Mouse (Mus musculus) midbrain, embryonic 14.5 days (tissue): ENCODE data around the gene Cd209d. TPM values are rescaled to one million over a fixed set of nuclear protein-coding genes. Genes with fewer than 3 reads are reported as not detected.
"Not testable (repeated sequence)": the region's sequence is repeated elsewhere in the genome, so short reads cannot be mapped to it uniquely, and the experiment has no call there.

ENCODE experiments used
- ATAC-seq: fragments of 200-750 bp; cut with Nextera tagmentation; 2 replicates; pipeline ENCODE4 v1.8.0; 2017; ENCODE audit warnings: moderate number of reproducible peaks, moderate library complexity; ENCODE audit not compliant: low FRiP score, low TSS enrichment
- DNase-seq: peaks from one replicate; pipeline ENCODE4 v3.0.0-alpha.2; 2015
- H3K27ac ChIP-seq: fragments of 300-500 bp; sonication (generic); replicated peaks from 2 replicates; pipeline ENCODE4 v1.5.1; 2014; ENCODE audit warnings: mild to moderate bottlenecking, low read depth, low read length, moderate library complexity
- H3K27me3 ChIP-seq: fragments of 300-500 bp; sonication (generic); 2 replicates; pipeline ENCODE4 v1.6.1; 2014; ENCODE audit warnings: low read length, control low read depth, mixed read lengths; ENCODE audit not compliant: control insufficient read depth, insufficient read depth
- H3K36me3 ChIP-seq: fragments of 300-500 bp; sonication (generic); 2 replicates; pipeline ENCODE4 v1.6.1; 2014; ENCODE audit warnings: low read length, control low read depth; ENCODE audit not compliant: control insufficient read depth, insufficient read depth
- H3K4me1 ChIP-seq: fragments of 300-500 bp; sonication (generic); 2 replicates; pipeline ENCODE4 v1.6.1; 2014; ENCODE audit warnings: mild to moderate bottlenecking, antibody characterized with exemption, low read length, control low read depth; ENCODE audit not compliant: control insufficient read depth, insufficient read depth
- H3K4me2 ChIP-seq: fragments of 300-500 bp; sonication (generic); 2 replicates; pipeline ENCODE4 v1.6.1; 2014; ENCODE audit warnings: mild to moderate bottlenecking, low read length, moderate library complexity
- H3K4me3 ChIP-seq: fragments of 300-500 bp; sonication (generic); replicated peaks from 2 replicates; pipeline ENCODE4 v1.5.1; 2014; ENCODE audit warnings: low read depth, low read length
- H3K9ac ChIP-seq: fragments of 300-500 bp; sonication (generic); replicated peaks from 2 replicates; pipeline ENCODE4 v1.6.1; 2014; ENCODE audit warnings: mild to moderate bottlenecking, low read length, moderate library complexity
- H3K9me3 ChIP-seq: fragments of 300-500 bp; sonication (generic); 2 replicates; pipeline ENCODE4 v1.6.1; 2016; ENCODE audit warnings: low read length, control low read depth, mixed read lengths; ENCODE audit not compliant: control insufficient read depth
- WGBS: fragments of 180-500 bp; shearing (Covaris S2); extraction: QIAGEN DNeasy Blood & Tissue Kit; methylation state at CpG from one replicate; pipeline ENCODE4 v1.1.7; 2014; 5-methylcytosine and 5-hydroxymethylcytosine counted together
- polyA plus RNA-seq: library from polyadenylated mRNA; unstranded; fragments of >200 nt; fragmentation: Nextera tagmentation; extraction: Ambion mirVana; gene quantifications from 2 replicates; pipeline ENCODE4 v1.2.1, GENCODE M21; 2014

The Cd209d gene
- not detected in 2 replicates for polyA plus RNA-seq

DNA sequence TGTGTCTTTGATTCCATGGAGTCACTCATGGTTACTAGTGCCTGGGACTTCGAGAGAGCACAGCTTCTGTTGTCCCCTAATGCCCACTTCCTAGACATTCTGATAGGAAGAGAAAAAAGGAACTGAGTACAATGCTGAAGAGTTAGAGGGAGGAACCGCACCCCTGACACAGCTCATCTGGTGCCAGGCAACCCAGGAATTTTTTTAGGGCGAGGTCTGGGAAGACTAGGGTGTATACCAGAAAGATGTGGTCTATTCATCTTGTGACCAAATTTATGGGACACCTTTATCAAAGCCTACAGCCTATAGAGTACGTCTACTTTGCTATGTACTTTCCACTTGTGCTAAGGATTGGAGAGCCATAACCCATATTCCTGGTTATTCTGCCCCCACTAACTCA, at the start of gene Cd209d:
Cd209d (minus strand) TSS at position 101 of the 400 bp plus-strand sequence.
- WGBS: 72% methylated on average over 4 of the region's 4 CpGs

DNA sequence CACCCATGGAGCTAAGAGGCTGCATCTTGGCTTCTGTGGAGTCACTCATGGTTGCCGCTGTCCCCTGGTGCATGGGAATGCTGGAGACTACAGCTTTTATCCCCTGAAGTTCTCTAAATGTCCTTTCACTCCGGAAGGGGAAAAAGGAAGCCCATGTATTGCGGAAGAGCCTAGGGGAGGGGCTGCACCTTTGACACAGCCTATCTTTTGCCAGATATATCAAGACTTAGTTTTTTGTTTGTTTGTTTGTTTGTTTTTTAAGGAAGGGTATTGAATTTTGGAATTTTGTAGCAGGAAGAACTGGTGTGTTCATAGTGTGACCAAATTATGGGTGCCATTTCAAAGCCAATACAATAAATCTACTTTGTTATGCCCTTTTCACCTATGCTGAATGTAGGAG, 48.4 kb upstream of the Cd209d start, which contains the start of gene Cd209b:
Cd209b (minus strand) TSS at position 101 of the 400 bp plus-strand sequence.
- DNase-seq (no peak), ATAC-seq (no peak)
- Histone ChIP-seq H3K4me1 (no peaks in the 10 kb centered on the region), H3K9ac (no peak within 1 kb of the TSS), H3K4me3 (no peak within 1 kb of the TSS), H3K9me3 (peaks cover 36% of the 10 kb centered on the region), H3K36me3 (no peaks in the 10 kb centered on the region), H3K27ac (no peak within 1 kb of the TSS), H3K4me2 (no peak within 1 kb of the TSS), H3K27me3 (no peaks in the 10 kb centered on the region)
- WGBS: 87% methylated on average over 3 of the region's 3 CpGs

More for the DNA sequence above, at the start of gene Cd209d:
- no peaks in the 10 kb centered on the region for H3K36me3 ChIP-seq
- no peak within 1 kb of the TSS for H3K27ac ChIP-seq
- no peak within 1 kb of the TSS for H3K9ac ChIP-seq
- H3K4me1 ChIP-seq: no peaks in the 10 kb centered on the region
- H3K4me3 ChIP-seq: no peak within 1 kb of the TSS
- ATAC-seq: no peak
- DNase-seq: no peak
- peaks cover 3% of the 10 kb centered on the region; the same call in 1 of the 2 replicates for H3K9me3 ChIP-seq
- H3K4me2 ChIP-seq: no peak within 1 kb of the TSS
- H3K27me3 ChIP-seq: no peaks in the 10 kb centered on the region

DNA sequence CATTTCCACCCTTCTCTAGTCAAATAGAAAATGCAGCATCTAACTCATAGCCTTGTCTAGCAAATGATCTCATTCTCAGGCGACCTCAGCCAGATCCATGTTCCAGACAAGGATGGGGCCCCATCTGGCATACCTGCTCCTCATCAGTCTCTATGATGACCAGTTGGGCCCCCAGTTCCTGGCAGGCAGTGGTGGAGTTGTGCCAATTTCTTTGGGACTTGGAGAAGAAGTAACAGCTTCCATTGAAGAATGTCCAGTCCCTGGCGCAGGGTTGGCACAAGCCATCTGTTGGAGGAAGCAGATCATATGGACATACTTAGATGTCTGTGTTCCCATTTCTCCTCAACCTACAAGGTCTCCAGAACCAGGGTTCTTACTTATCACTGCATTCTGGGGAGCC, 2.2 kb downstream of the Cd209d start:
- no peaks in the 10 kb centered on the region for H3K27me3 ChIP-seq
- no peak for ATAC-seq

GRCm38 (mm10) chr8:3862736-3863135, 15.6 kb downstream of the Cd209d start:
- not testable (repeated sequence) for H3K4me1 ChIP-seq, H3K9ac ChIP-seq, H3K4me2 ChIP-seq, H3K4me3 ChIP-seq, H3K27me3 ChIP-seq, H3K36me3 ChIP-seq, ATAC-seq, DNase-seq, H3K27ac ChIP-seq
- peaks cover 10% of the 10 kb centered on the region for H3K9me3 ChIP-seq

More for the DNA sequence above, 2.2 kb downstream of the Cd209d start:
- H3K4me1 ChIP-seq: no peaks in the 10 kb centered on the region
- H3K27ac ChIP-seq: no peak overlapping the region
- 87% methylated on average over 2 of the region's 2 CpGs for WGBS
- no peak overlapping the region for H3K4me3 ChIP-seq
- peaks cover 3% of the 10 kb centered on the region; the same call in 1 of the 2 replicates for H3K9me3 ChIP-seq
- no peak overlapping the region for H3K9ac ChIP-seq
- H3K36me3 ChIP-seq: no peaks in the 10 kb centered on the region
- H3K4me2 ChIP-seq: no peak overlapping the region
- DNase-seq: no peak

GRCm38 (mm10) chr8:3854209-3854608, 24.1 kb downstream of the Cd209d start, which contains the start of gene Cd209e:
TSS of gene Cd209e (minus strand) at chr8:3854309.
- H3K9me3 ChIP-seq: peaks cover 19% of the 10 kb centered on the region; the same call in 1 of the 2 replicates
- H3K4me1 ChIP-seq: no peaks in the 10 kb centered on the region
- no peaks in the 10 kb centered on the region for H3K36me3 ChIP-seq
- no peaks in the 10 kb centered on the region for H3K27me3 ChIP-seq
- ATAC-seq (no peak), DNase-seq (no peak)
- 68% methylated on average over 2 of the region's 2 CpGs for WGBS
- no peak within 1 kb of the TSS for H3K4me3 ChIP-seq
- no peak within 1 kb of the TSS for H3K4me2 ChIP-seq
- no peak within 1 kb of the TSS for H3K27ac ChIP-seq
- no peak within 1 kb of the TSS for H3K9ac ChIP-seq

Other genes with a start within 250 kb of the Cd209d start
- gene Stxbp2, start 247.6 kb downstream of the Cd209d start, polyA plus RNA-seq: 21.3 and 26.6 TPM in 2 replicates
- 0.70 TPM in 1 of 2 replicates, not detected in the other for gene Retn, start 222.8 kb downstream of the Cd209d start, polyA plus RNA-seq
- 0.14 TPM in 1 of 2 replicates, not detected in the other for gene Mcemp1, start 212.8 kb downstream of the Cd209d start, polyA plus RNA-seq
- gene Fcor, start 206.2 kb downstream of the Cd209d start, polyA plus RNA-seq: 16.4 and 28.1 TPM in 2 replicates
- 48.0 and 56.9 TPM in 2 replicates for gene Trappc5, start 202.3 kb downstream of the Cd209d start, polyA plus RNA-seq
- 0.32 and 0.38 TPM in 2 replicates for gene Fcer2a, start 184.4 kb downstream of the Cd209d start, polyA plus RNA-seq
- not detected in 2 replicates for gene Clec4g, start 157.9 kb downstream of the Cd209d start, polyA plus RNA-seq
- gene Cd209a, start 129.6 kb downstream of the Cd209d start, polyA plus RNA-seq: not detected in 2 replicates
- not detected in 2 replicates for gene Cd209e, start 24.2 kb downstream of the Cd209d start, polyA plus RNA-seq
- not detected in 2 replicates for gene Cd209b, start 48.3 kb upstream of the Cd209d start, polyA plus RNA-seq
- 0.54 and 0.78 TPM in 2 replicates for gene Cd209c, start 76.2 kb upstream of the Cd209d start, polyA plus RNA-seq
- not detected in 2 replicates for gene Cd209f, start 227.3 kb upstream of the Cd209d start, polyA plus RNA-seq